25 mouse cellular contexts compared by ENCODE assay signal in the genomic region with DNA sequence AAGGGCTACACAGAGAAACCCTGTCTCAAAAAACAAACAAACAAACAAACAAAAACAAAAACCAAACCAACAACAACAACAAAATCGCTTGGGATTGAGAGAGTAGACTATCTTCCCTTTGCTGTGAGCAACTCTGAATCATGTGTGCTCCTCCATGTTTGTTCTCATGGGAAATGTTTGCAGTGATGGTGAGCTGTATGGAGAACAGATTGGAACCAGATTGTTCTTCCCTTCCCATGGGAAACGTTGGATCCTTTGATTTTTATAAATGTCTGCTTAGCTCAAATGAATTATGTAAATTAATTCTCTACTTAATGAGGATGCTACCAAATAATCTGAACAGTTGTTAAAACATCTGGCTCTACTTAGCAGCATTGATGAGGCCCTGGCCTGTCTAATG.
"Had no signal": no experiment of that assay in that cellular context is flagged by ENCODE, and none has a peak within 500 bp of the region (broad histone marks: within the 10 kb centered on the region; RNA-seq: fewer than 3 reads in every experiment).

No protein-coding gene starts in this region.

- H3K4me3 ChIP-seq: layer of hippocampus, adult 2 months; limb, embryonic 10.5 days; limb, embryonic 13.5 days; liver, embryonic 12.5 days; liver, embryonic 15.5 days; lung, embryonic 15.5 days; megakaryocyte, embryonic 14.5 days; midbrain, embryonic 12.5 days; myocyte had no signal

- H3K4me2 ChIP-seq: limb, embryonic 13.5 days; liver, embryonic 12.5 days; liver, embryonic 15.5 days; lung, embryonic 15.5 days; midbrain, embryonic 12.5 days had no signal

- H3K9me3 ChIP-seq: limb, embryonic 10.5 days; limb, embryonic 13.5 days; liver, embryonic 12.5 days; liver, embryonic 15.5 days; lung, embryonic 15.5 days; megakaryocyte, embryonic 14.5 days; midbrain, embryonic 12.5 days had no signal

- H3K9ac ChIP-seq: limb, embryonic 13.5 days; liver, embryonic 12.5 days; liver, embryonic 15.5 days; lung, embryonic 15.5 days; midbrain, embryonic 12.5 days had no signal

- ATAC-seq: intestine, postnatal 0 days; liver, embryonic 12.5 days had no signal

- H3K27ac ChIP-seq: kidney, postnatal 0 days; layer of hippocampus, adult 2 months; limb, embryonic 10.5 days; limb, embryonic 13.5 days; liver, embryonic 12.5 days; liver, embryonic 15.5 days; lung, embryonic 15.5 days; midbrain, embryonic 12.5 days; stomach, postnatal 0 days had no signal

- H3K36me3 ChIP-seq: limb, embryonic 10.5 days; limb, embryonic 13.5 days; liver, embryonic 12.5 days; liver, embryonic 15.5 days; lung, embryonic 15.5 days; midbrain, embryonic 12.5 days had no signal

- H3K4me1 ChIP-seq: limb, embryonic 10.5 days; limb, embryonic 13.5 days; liver, embryonic 12.5 days; liver, embryonic 15.5 days; megakaryocyte, embryonic 14.5 days; midbrain, embryonic 12.5 days had no signal

- DNase-seq: kidney, adult 2 months; kidney, postnatal 25 days; layer of hippocampus, adult 9-11 months; liver; lung, adult 18-20 months; lung, postnatal 10 days; lung, postnatal 36 days; right cerebral cortex, adult 18-20 months; right cerebral cortex, postnatal 14 days; right cerebral cortex, postnatal 4 days; thymus, adult 2 months; thymus, postnatal 14 days; thymus, postnatal 4 days had no signal

- H3K27me3 ChIP-seq: limb, embryonic 13.5 days; liver, embryonic 12.5 days; liver, embryonic 15.5 days; lung, embryonic 15.5 days; megakaryocyte, embryonic 14.5 days; midbrain, embryonic 12.5 days had no signal
